Mouse (Mus musculus): ENCODE data around the gene Frk. TPM values are rescaled to one million over a fixed set of nuclear protein-coding genes. Genes with fewer than 3 reads are reported as not detected.

The Frk gene
- polyA plus RNA-seq, 1 experiment from 2014 or later: 2.6 TPM

DNA sequence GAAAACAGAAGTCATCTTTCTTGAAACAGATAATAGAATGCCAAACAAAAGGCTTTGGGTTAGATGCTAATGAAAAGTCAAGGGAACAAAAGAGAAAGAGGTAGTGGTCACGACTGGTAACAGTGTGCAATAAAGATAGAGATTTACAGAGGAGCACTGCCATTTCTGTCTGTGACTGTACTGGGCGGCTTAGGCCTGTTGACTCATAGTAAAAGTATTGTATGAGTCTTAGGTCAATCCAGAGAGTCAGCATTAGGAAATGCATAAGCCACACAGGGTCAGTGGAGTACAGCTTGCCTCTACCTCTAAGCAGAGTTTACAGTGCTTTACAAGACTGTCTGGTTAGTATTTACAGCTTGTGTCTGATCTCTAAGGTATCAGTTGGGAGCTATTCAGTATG is 24.6 kb downstream of the Frk start:
- H3K36me3 ChIP-seq (ENCODE audit: control insufficient read depth, insufficient read depth, low read length): no peaks in the 10 kb centered on the region
- DNase-seq (ENCODE audit: low spot score): no peak
- no peak overlapping the region for H3K4me2 ChIP-seq
- H3K27me3 ChIP-seq (replicated peaks; ENCODE audit: control insufficient read depth, insufficient read depth, low read length): no peaks in the 10 kb centered on the region
- no peak overlapping the region for H3K4me3 ChIP-seq (ENCODE audit: low read depth, low read length)
- no peak overlapping the region for H3K9ac ChIP-seq (ENCODE audit: low read depth, low read length)
- no peaks in the 10 kb centered on the region for H3K9me3 ChIP-seq (ENCODE audit: control insufficient read depth, low read length)
- no peak for ATAC-seq (replicated peaks; ENCODE audit: low FRiP score)
- 68% methylated on average over 2 of the region's 2 CpGs for WGBS
- H3K4me1 ChIP-seq (replicated peaks; ENCODE audit: control insufficient read depth, insufficient read depth, low read length): no peaks in the 10 kb centered on the region
- no peak overlapping the region for H3K27ac ChIP-seq (ENCODE audit: low read depth, low read length)

DNA sequence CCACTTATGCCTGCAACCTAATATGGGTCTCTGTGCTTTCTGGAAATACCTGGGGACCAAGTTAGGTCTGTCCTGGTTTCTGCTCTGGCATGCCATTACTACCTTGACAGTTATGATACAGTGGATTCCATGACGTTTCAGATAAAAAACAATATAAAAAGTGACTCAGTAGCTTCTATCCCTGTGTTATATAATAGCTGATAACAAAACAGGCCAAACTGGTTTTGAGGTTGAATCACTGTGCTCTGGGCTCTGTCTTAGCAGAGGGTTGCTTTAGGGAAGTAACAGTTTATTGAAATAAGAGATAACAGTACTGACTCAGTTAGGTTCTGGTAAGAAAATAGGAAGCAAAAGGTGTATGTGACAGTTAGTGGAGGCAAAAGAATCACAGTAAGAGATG is 25.4 kb downstream of the Frk start:
- no peak overlapping the region for H3K27ac ChIP-seq (ENCODE audit: low read depth, low read length)
- no peaks in the 10 kb centered on the region for H3K36me3 ChIP-seq (ENCODE audit: control insufficient read depth, insufficient read depth, low read length)
- H3K4me1 ChIP-seq (replicated peaks; ENCODE audit: control insufficient read depth, insufficient read depth, low read length): no peaks in the 10 kb centered on the region
- H3K4me2 ChIP-seq: no peak overlapping the region
- H3K27me3 ChIP-seq (replicated peaks; ENCODE audit: control insufficient read depth, insufficient read depth, low read length): no peaks in the 10 kb centered on the region
- no peak for DNase-seq (ENCODE audit: low spot score)
- no peak overlapping the region for H3K4me3 ChIP-seq (ENCODE audit: low read depth, low read length)
- H3K9me3 ChIP-seq (ENCODE audit: control insufficient read depth, low read length): no peaks in the 10 kb centered on the region
- WGBS: 48% methylated on average over 1 of the region's 1 CpGs
- no peak overlapping the region for H3K9ac ChIP-seq (ENCODE audit: low read depth, low read length)
- no peak for ATAC-seq (replicated peaks; ENCODE audit: low FRiP score)

DNA sequence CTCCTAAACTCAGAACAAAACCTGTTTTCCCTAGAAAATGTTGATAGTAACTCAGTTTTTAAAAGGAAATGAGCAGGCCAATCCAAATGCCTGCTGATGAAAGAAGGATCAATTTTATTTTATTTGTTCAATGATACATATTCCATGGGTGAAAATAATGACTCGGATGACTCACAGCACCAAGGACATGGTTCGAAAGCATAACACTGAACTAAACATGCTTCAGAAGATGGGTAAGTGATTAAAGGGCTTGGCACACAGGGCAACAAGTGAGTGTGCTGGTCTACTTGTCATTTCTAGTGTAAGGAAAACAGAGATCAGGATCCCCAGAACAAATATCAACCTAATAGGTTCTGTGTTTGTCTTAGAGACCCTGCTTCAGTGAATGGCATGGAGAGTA is 26.1 kb downstream of the Frk start:
- 92% methylated on average over 2 of the region's 2 CpGs for WGBS
- H3K9ac ChIP-seq (ENCODE audit: low read depth, low read length): no peak overlapping the region
- H3K27me3 ChIP-seq (replicated peaks; ENCODE audit: control insufficient read depth, insufficient read depth, low read length): no peaks in the 10 kb centered on the region
- H3K27ac ChIP-seq (ENCODE audit: low read depth, low read length): no peak overlapping the region
- H3K4me1 ChIP-seq (replicated peaks; ENCODE audit: control insufficient read depth, insufficient read depth, low read length): no peaks in the 10 kb centered on the region
- no peak for DNase-seq (ENCODE audit: low spot score)
- ATAC-seq (replicated peaks; ENCODE audit: low FRiP score): no peak
- no peaks in the 10 kb centered on the region for H3K9me3 ChIP-seq (ENCODE audit: control insufficient read depth, low read length)
- H3K36me3 ChIP-seq (ENCODE audit: control insufficient read depth, insufficient read depth, low read length): no peaks in the 10 kb centered on the region
- no peak overlapping the region for H3K4me2 ChIP-seq
- no peak overlapping the region for H3K4me3 ChIP-seq (ENCODE audit: low read depth, low read length)

DNA sequence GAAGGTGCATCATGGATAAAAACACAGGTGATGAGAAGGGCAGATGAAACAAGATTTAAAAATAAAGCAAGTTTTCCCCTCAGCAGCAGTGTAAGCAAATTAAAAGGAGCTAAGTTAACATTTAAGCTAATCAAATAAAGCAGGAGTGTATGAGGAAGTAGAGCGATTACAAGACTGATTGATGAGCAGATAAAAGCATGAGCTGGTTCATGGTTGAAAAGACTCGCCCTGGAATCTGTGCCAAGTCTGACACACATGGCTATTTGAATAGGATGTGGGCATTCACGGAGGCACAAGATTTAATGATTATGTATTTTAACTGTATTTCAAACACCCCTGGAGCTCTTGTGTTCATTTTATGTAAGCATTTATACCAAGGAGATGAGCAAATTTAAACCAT is 28.0 kb downstream of the Frk start:
- H3K4me3 ChIP-seq (ENCODE audit: low read depth, low read length): no peak overlapping the region
- H3K36me3 ChIP-seq (ENCODE audit: control insufficient read depth, insufficient read depth, low read length): no peaks in the 10 kb centered on the region
- ATAC-seq (replicated peaks; ENCODE audit: low FRiP score) (no peak), DNase-seq (ENCODE audit: low spot score) (no peak)
- 68% methylated on average over 3 of the region's 3 CpGs for WGBS
- no peak overlapping the region for H3K4me2 ChIP-seq
- no peak overlapping the region for H3K27ac ChIP-seq (ENCODE audit: low read depth, low read length)
- no peak overlapping the region for H3K9ac ChIP-seq (ENCODE audit: low read depth, low read length)
- H3K9me3 ChIP-seq (ENCODE audit: control insufficient read depth, low read length): no peaks in the 10 kb centered on the region
- H3K4me1 ChIP-seq (replicated peaks; ENCODE audit: control insufficient read depth, insufficient read depth, low read length): no peaks in the 10 kb centered on the region
- no peaks in the 10 kb centered on the region for H3K27me3 ChIP-seq (replicated peaks; ENCODE audit: control insufficient read depth, insufficient read depth, low read length)

DNA sequence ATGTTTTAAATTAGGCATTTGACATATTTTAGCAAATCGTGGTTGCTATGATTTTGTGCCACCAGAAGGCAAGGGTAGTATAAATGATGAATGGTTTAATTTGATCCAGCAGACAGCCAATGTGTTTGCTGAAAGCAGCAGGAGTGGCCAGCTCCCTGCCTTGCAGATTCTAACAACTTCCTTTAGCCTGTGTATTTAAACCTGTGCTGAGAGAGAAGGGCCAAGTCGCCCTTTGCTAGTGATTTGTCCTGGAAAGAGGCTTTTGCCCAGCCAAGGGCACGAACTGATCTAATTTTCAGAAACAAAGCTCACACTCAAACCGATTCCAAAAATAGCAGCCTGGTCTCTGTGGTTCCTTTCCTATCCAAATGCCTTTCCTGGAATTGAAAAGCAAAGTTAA is 29.4 kb downstream of the Frk start:
- no peak overlapping the region for H3K9ac ChIP-seq (ENCODE audit: low read depth, low read length)
- no peaks in the 10 kb centered on the region for H3K9me3 ChIP-seq (ENCODE audit: control insufficient read depth, low read length)
- no peak for DNase-seq (ENCODE audit: low spot score)
- H3K4me2 ChIP-seq: no peak overlapping the region
- H3K27me3 ChIP-seq (replicated peaks; ENCODE audit: control insufficient read depth, insufficient read depth, low read length): no peaks in the 10 kb centered on the region
- 45% methylated on average over 4 of the region's 4 CpGs for WGBS
- no peaks in the 10 kb centered on the region for H3K4me1 ChIP-seq (replicated peaks; ENCODE audit: control insufficient read depth, insufficient read depth, low read length)
- no peak overlapping the region for H3K4me3 ChIP-seq (ENCODE audit: low read depth, low read length)
- H3K27ac ChIP-seq (ENCODE audit: low read depth, low read length): no peak overlapping the region
- H3K36me3 ChIP-seq (ENCODE audit: control insufficient read depth, insufficient read depth, low read length): no peaks in the 10 kb centered on the region
- ATAC-seq (replicated peaks; ENCODE audit: low FRiP score): no peak

DNA sequence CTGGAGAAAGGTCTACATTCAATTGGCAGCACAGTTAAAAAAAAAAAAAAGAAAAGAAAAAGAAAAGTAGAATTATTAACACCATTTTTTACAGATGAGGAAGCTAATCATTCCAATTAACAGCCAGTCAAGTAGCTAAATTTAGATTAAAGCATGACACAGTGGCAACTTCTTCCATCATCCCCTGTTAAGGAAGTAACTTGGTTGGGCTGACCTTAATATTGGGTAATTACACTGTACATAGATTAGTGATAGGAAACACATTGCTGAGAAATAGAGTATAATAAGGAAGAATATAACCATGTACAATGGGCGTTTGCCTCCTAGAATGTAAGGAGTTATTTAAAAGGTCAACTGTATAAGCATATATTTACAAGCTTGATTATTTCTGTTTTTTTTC is 42.4 kb downstream of the Frk start:
- no peaks in the 10 kb centered on the region for H3K9me3 ChIP-seq (ENCODE audit: control insufficient read depth, low read length)
- no peaks in the 10 kb centered on the region for H3K36me3 ChIP-seq (ENCODE audit: control insufficient read depth, insufficient read depth, low read length)
- no peak overlapping the region for H3K4me3 ChIP-seq (ENCODE audit: low read depth, low read length)
- H3K27me3 ChIP-seq (replicated peaks; ENCODE audit: control insufficient read depth, insufficient read depth, low read length): no peaks in the 10 kb centered on the region
- ATAC-seq (replicated peaks; ENCODE audit: low FRiP score) (no peak), DNase-seq (ENCODE audit: low spot score) (no peak)
- no peak overlapping the region for H3K27ac ChIP-seq (ENCODE audit: low read depth, low read length)
- no peak overlapping the region for H3K9ac ChIP-seq (ENCODE audit: low read depth, low read length)
- no peak overlapping the region for H3K4me2 ChIP-seq
- 82% methylated on average over 1 of the region's 1 CpGs for WGBS
- H3K4me1 ChIP-seq (replicated peaks; ENCODE audit: control insufficient read depth, insufficient read depth, low read length): no peaks in the 10 kb centered on the region

DNA sequence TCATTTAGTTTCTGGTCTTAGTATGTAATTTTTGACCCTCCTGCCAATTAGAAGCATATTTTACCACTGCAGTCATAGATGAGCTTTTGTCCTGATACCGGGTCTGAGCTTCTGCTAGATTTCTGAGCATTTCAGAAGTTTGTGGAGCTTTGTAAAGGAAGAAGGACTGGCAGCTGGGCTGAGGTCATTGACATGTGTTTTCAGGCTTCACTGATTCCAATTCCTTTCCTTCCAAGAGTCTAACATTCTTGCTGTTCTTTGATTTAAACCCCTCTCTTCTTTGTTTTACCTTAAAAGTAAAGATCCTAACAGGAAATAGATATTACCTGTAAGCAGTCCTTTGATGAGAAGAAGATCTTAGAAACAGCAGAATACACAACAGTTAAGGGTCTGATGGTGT is 48.6 kb downstream of the Frk start:
- H3K4me3 ChIP-seq (ENCODE audit: low read depth, low read length): no peak overlapping the region
- no peak for ATAC-seq (replicated peaks; ENCODE audit: low FRiP score)
- no peaks in the 10 kb centered on the region for H3K27me3 ChIP-seq (replicated peaks; ENCODE audit: control insufficient read depth, insufficient read depth, low read length)
- DNase-seq (ENCODE audit: low spot score): no peak
- WGBS: 70% methylated on average over 1 of the region's 1 CpGs
- no peak overlapping the region for H3K27ac ChIP-seq (ENCODE audit: low read depth, low read length)
- H3K9ac ChIP-seq (ENCODE audit: low read depth, low read length): no peak overlapping the region
- H3K4me2 ChIP-seq: no peak overlapping the region
- H3K36me3 ChIP-seq (ENCODE audit: control insufficient read depth, insufficient read depth, low read length): no peaks in the 10 kb centered on the region
- H3K9me3 ChIP-seq (ENCODE audit: control insufficient read depth, low read length): no peaks in the 10 kb centered on the region
- H3K4me1 ChIP-seq (replicated peaks; ENCODE audit: control insufficient read depth, insufficient read depth, low read length): no peaks in the 10 kb centered on the region

DNA sequence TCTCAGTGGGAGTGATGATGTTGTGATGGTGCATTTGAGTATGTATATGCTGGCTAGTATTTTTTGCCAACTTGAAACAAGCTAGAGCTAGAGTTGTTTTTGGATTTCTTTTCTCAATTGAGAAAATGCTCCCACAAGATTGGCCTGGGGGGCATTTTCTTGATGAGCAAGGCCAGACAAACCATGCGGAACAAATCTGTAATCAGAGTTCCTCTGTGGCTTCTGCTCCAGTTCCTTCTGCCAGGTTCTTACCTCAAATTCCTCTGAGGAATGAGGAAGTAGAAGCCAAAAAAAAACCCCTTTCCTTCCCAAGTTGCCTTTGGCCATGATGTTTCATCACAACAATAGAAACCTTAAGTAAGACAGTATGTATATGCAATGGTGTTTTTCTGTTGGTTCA is 49.3 kb downstream of the Frk start:
- H3K4me3 ChIP-seq (ENCODE audit: low read depth, low read length): no peak overlapping the region
- ATAC-seq (replicated peaks; ENCODE audit: low FRiP score) (no peak), DNase-seq (ENCODE audit: low spot score) (no peak)
- no peak overlapping the region for H3K4me2 ChIP-seq
- no peak overlapping the region for H3K9ac ChIP-seq (ENCODE audit: low read depth, low read length)
- 35% methylated on average over 1 of the region's 1 CpGs for WGBS
- H3K36me3 ChIP-seq (ENCODE audit: control insufficient read depth, insufficient read depth, low read length): no peaks in the 10 kb centered on the region
- no peaks in the 10 kb centered on the region for H3K4me1 ChIP-seq (replicated peaks; ENCODE audit: control insufficient read depth, insufficient read depth, low read length)
- H3K27me3 ChIP-seq (replicated peaks; ENCODE audit: control insufficient read depth, insufficient read depth, low read length): no peaks in the 10 kb centered on the region
- no peaks in the 10 kb centered on the region for H3K9me3 ChIP-seq (ENCODE audit: control insufficient read depth, low read length)
- no peak overlapping the region for H3K27ac ChIP-seq (ENCODE audit: low read depth, low read length)

DNA sequence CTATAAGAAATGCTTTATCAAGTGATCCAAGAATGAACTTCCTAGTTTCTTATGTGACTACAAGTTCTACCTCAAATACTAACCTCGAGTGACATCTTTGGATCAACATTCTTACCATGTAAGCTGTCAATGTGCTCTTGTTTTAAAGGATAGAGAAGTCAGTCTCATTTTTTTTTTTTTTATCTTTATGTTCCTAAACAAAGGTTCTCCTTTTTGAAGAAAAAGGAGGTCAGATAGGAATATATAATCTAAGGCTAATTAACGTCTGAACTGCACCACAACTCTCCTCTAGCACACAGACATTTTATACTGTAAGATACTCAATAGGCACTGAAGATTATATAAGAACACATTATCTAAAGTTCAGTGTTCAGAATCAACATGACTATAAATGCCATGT is 57.5 kb downstream of the Frk start:
- DNase-seq (ENCODE audit: low spot score) (no peak), ATAC-seq (replicated peaks; ENCODE audit: low FRiP score) (no peak)
- Histone ChIP-seq H3K4me2 (no peak overlapping the region), H3K4me1 (replicated peaks; ENCODE audit: control insufficient read depth, insufficient read depth, low read length) (no peaks in the 10 kb centered on the region), H3K27me3 (replicated peaks; ENCODE audit: control insufficient read depth, insufficient read depth, low read length) (no peaks in the 10 kb centered on the region), H3K9ac (ENCODE audit: low read depth, low read length) (no peak overlapping the region), H3K36me3 (ENCODE audit: control insufficient read depth, insufficient read depth, low read length) (no peaks in the 10 kb centered on the region), H3K9me3 (ENCODE audit: control insufficient read depth, low read length) (no peaks in the 10 kb centered on the region), H3K27ac (ENCODE audit: low read depth, low read length) (no peak overlapping the region), H3K4me3 (ENCODE audit: low read depth, low read length) (no peak overlapping the region)
- WGBS: 78% methylated on average over 2 of the region's 2 CpGs
